Mouse (Mus musculus): ENCODE data around the gene Grasp. TPM values are rescaled to one million over a fixed set of nuclear protein-coding genes. Genes with fewer than 3 reads are reported as not detected.

Grasp gene
- total RNA-seq, 1 experiment from 2014 or later, result 9.0 TPM

DNA sequence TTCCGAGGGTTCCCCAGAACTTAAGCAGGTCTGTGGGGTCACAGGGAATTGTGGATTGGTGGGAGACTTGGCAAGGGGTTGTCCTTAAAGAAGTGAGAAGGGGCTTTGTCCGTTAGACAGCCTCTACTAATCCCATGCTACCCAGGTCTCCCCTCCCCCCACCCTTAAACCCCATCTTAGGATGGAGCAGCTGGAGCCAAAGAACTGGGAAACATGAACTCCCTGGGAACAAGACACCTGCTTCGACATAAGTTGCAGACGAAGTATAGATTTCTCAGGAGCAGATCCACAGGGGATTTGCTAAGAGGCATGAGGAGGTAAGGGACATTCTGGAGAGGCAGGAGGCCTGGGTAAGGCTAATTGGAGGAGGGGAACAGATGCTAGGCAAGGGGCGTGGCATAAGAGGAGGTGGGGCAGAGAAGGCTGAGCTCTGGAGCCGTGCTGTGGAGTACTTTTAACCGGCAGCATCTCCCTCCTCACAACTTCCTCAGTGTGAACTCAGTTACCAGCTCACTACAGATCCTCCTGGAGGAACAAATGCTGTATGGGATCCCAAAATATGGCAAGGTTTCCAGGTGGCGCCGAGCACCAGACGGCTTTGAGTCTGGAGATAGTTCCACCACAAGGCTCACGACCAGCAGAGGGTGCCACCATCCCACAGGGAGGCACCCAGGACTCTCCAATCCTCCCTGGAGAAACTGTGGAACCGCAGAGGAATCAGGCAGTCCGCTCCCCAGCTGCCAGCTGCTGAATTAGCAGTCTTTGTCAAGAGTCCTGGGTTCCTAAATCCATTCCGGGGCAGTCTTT is 2.5 kb upstream of the Grasp start:
- ATAC-seq (replicated peaks; ENCODE audit: insufficient number of reproducible peaks, low FRiP score, low TSS enrichment, poor library complexity, severe bottlenecking), result no peak

DNA sequence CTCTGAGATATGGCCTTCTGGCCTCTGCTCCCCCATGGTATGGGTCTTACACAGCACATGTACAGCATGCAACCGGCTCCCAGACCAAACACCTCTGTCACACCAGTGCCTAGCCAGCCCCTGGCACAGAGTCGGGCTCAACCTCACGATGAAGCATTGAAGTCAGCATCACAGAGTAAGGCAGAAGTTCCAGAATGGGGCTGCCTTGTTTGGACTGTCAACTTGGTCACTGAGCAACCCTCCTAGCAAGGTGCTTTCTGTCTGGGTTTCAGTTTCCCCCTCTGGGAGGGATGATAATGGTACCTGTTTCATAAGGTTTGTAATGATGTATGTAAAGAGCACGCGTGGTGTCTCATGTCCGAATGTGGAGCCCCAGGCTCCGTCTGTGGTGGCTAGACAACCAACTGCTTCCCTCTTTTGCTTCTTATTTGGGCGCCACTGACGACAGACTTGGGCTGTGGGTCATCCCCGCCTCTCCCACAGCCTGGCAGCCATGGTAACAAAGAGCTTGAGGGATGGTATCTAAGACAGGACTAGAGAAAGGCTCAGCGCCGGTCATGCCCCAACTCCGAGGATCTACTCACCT is 998 bp upstream of the Grasp start:
- peak; percentile 68 for ATAC-seq (replicated peaks; ENCODE audit: insufficient number of reproducible peaks, low FRiP score, low TSS enrichment, poor library complexity, severe bottlenecking)

- ATAC-seq (replicated peaks; ENCODE audit: insufficient number of reproducible peaks, low FRiP score, low TSS enrichment, poor library complexity, severe bottlenecking), result no peak
Observed at GRCm38 (mm10) chr15:101223596-101223995, 392 bp upstream of the Grasp start.

DNA sequence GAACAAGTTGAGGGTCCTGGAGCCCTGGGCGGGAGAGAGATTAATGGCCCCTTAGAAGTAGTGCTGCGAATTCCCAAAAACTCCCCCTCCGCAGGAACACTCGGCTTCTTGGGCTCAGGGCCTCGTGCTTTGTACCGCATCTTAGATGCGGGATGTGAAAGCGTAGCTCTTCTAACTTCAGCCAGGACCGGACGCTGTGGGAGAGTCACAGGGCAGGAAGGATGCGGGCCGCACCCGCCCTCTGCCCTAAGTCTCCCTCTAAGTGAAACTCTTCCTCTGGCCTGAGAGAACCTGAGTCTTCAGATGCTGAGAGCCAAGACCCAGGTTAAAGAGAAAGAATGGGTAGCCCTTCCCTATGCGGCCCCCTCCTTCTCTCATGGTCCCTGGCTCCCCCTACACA is 989 bp downstream of the Grasp start:
- ATAC-seq (replicated peaks; ENCODE audit: insufficient number of reproducible peaks, low FRiP score, low TSS enrichment, poor library complexity, severe bottlenecking), result no peak

GRCm38 (mm10) chr15:101227971-101228370 is 4.0 kb downstream of the Grasp start:
- ATAC-seq (replicated peaks; ENCODE audit: insufficient number of reproducible peaks, low FRiP score, low TSS enrichment, poor library complexity, severe bottlenecking), result no peak

DNA sequence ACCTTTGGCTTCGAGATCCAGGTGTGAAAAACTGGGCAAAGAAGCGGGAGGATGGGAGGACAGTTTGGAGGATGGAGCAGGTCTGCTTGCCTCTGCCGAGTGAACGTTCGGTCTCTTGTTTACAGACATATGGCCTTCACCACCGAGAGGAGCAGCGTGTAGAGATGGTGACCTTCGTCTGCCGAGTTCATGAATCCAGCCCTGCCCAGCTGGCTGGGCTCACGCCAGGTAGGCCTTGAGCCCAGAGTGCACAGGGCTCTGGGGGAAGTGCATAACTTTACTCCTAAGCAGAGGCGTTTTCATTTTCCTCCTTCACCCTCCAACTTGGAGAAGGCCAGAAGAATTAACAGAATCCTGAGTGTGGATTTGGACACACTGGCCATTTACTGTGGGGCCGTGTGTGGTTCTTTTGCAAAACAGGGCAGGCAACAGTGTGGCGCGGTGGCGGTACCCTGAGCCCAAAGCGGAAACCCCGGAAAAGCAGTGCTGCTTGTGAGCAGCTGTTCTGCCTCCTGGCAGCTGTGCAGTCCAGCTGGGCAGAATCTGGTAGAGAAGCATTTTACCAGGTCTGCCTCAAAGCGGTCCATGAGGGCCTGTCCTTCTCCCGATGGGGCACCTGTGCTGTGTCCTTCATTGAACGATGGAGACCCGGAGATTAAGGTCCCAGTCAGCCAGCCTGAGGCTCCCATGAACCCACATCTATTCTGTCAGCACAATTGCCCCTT is 5.0 kb downstream of the Grasp start:
- no peak for ATAC-seq (replicated peaks; ENCODE audit: insufficient number of reproducible peaks, low FRiP score, low TSS enrichment, poor library complexity, severe bottlenecking)

GRCm38 (mm10) chr15:101230503-101230902 is 6.5 kb downstream of the Grasp start:
- no peak for ATAC-seq (replicated peaks; ENCODE audit: insufficient number of reproducible peaks, low FRiP score, low TSS enrichment, poor library complexity, severe bottlenecking)

GRCm38 (mm10) chr15:101230995-101231647 is 7.1 kb downstream of the Grasp start:
- ATAC-seq (replicated peaks; ENCODE audit: insufficient number of reproducible peaks, low FRiP score, low TSS enrichment, poor library complexity, severe bottlenecking), result peak; percentile 71

GRCm38 (mm10) chr15:101231648-101232180 is 7.7 kb downstream of the Grasp start:
- ATAC-seq (replicated peaks; ENCODE audit: insufficient number of reproducible peaks, low FRiP score, low TSS enrichment, poor library complexity, severe bottlenecking), result no peak

- no peak for ATAC-seq (replicated peaks; ENCODE audit: insufficient number of reproducible peaks, low FRiP score, low TSS enrichment, poor library complexity, severe bottlenecking)
Observed at GRCm38 (mm10) chr15:101232607-101233006, 8.6 kb downstream of the Grasp start.

GRCm38 (mm10) chr15:101233183-101233582 is 9.2 kb downstream of the Grasp start:
- ATAC-seq (replicated peaks; ENCODE audit: insufficient number of reproducible peaks, low FRiP score, low TSS enrichment, poor library complexity, severe bottlenecking), result no peak

GRCm38 (mm10) chr15:101233641-101234275 is 9.8 kb downstream of the Grasp start:
- ATAC-seq (replicated peaks; ENCODE audit: insufficient number of reproducible peaks, low FRiP score, low TSS enrichment, poor library complexity, severe bottlenecking), result no peak

DNA sequence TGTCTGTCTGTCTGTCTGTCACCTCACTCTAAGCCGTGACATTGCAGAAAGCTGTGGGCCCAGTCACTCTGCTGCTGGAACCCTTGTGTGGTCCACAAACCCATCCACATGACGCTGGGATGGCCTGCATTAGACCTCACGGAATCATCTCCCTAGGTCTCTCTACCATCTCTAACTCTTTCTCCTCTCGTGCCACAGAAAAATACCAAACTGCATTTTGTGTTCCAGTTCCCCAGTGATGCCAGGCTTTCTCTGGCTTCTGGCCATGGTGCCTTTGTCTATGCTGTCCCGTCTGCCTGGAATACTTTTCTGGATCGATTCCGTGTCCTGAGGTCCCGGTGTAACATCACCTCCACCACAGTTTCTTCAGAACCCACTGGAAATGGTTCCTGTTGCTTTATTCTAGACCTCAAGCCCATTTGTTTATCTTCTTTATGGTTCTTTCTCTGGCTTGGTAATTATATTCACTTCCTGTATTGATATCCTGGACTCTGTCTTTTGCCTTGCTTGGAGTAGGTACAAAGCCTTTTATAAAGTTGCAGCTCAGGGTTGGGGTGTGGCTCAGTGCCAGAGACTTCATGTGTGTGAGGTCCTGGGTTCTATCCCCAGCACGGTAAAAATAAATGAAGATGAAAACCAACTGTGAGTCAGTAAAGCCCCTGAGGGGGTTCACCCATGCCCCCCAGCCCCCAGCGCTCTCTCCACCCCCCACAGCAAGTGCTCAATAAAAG is 10.8 kb downstream of the Grasp start:
- no peak for ATAC-seq (replicated peaks; ENCODE audit: insufficient number of reproducible peaks, low FRiP score, low TSS enrichment, poor library complexity, severe bottlenecking)

DNA sequence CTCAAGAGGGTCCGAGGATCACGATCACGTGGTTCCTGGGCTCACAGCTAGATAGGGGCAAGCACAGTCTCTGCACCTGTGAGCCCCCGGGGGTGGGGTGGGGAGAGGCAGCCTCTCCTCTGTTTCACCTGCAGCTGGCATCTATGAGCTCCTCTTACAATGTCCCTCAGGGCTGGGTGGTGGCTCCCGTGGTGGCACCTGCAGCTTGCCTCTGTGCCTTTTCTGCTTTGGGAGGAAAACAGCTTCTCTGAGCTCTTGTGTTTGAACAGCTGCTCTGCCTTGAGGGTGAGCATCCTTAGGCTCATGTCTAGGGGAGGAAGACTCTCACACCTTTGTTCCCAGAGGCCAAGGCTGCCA is 11.3 kb downstream of the Grasp start:
- no peak for ATAC-seq (replicated peaks; ENCODE audit: insufficient number of reproducible peaks, low FRiP score, low TSS enrichment, poor library complexity, severe bottlenecking)

GRCm38 (mm10) chr15:101235728-101236327 is 11.8 kb downstream of the Grasp start:
- no peak for ATAC-seq (replicated peaks; ENCODE audit: insufficient number of reproducible peaks, low FRiP score, low TSS enrichment, poor library complexity, severe bottlenecking)

GRCm38 (mm10) chr15:101236878-101237277 is 12.9 kb downstream of the Grasp start:
- ATAC-seq (replicated peaks; ENCODE audit: insufficient number of reproducible peaks, low FRiP score, low TSS enrichment, poor library complexity, severe bottlenecking), result peak; percentile 43

GRCm38 (mm10) chr15:101238885-101239511 is 15.0 kb downstream of the Grasp start:
- ATAC-seq (replicated peaks; ENCODE audit: insufficient number of reproducible peaks, low FRiP score, low TSS enrichment, poor library complexity, severe bottlenecking), result no peak

All from monocyte, adult 5-6 weeks (primary cell).